Mouse (Mus musculus): ENCODE results near the gene Igsf9b. TPM values are rescaled to one million over a fixed set of nuclear protein-coding genes. Genes with fewer than 3 reads are reported as not detected.

Gene Igsf9b
- polyA plus RNA-seq, 1 experiment from 2014 or later = 22.8 TPM

- no peaks in the 10 kb centered on the region for H3K9me3 ChIP-seq (replicated peaks; ENCODE audit: control insufficient read depth, low read length, poor library complexity, severe bottlenecking)
- H3K4me2 ChIP-seq (ENCODE audit: low read length) = no peak overlapping the region
- H3K9ac ChIP-seq (ENCODE audit: low read depth, low read length) = no peak overlapping the region
- peaks cover 34% of the 10 kb centered on the region for H3K36me3 ChIP-seq (ENCODE audit: control insufficient read depth, insufficient read depth, low read length)
- H3K4me3 ChIP-seq (ENCODE audit: low read depth, low read length) = no peak overlapping the region
- WGBS = 76% methylated on average over 9 of the region's 9 CpGs
- no peaks in the 10 kb centered on the region for H3K4me1 ChIP-seq (ENCODE audit: control insufficient read depth, insufficient read depth, low read length)
- H3K27ac ChIP-seq (ENCODE audit: low read length) = no peak overlapping the region
- H3K27me3 ChIP-seq (ENCODE audit: control insufficient read depth, insufficient read depth, low read depth, low read length) = no peaks in the 10 kb centered on the region
- no peak for ATAC-seq
These were observed 35.9 kb downstream of the Igsf9b start for GRCm38 (mm10) chr9:27334895-27335294.

GRCm38 (mm10) chr9:27336962-27337636 lies 38.1 kb downstream of the Igsf9b start:
- no peaks in the 10 kb centered on the region for H3K9me3 ChIP-seq (replicated peaks; ENCODE audit: control insufficient read depth, low read length, poor library complexity, severe bottlenecking)
- WGBS = 92% methylated on average over 4 of the region's 4 CpGs
- H3K4me1 ChIP-seq (ENCODE audit: control insufficient read depth, insufficient read depth, low read length) = no peaks in the 10 kb centered on the region
- H3K9ac ChIP-seq (ENCODE audit: low read depth, low read length) = no peak overlapping the region
- no peak overlapping the region for H3K4me2 ChIP-seq (ENCODE audit: low read length)
- H3K27me3 ChIP-seq (ENCODE audit: control insufficient read depth, insufficient read depth, low read depth, low read length) = no peaks in the 10 kb centered on the region
- no peak for ATAC-seq
- H3K36me3 ChIP-seq (ENCODE audit: control insufficient read depth, insufficient read depth, low read length) = peaks cover 40% of the 10 kb centered on the region
- no peak overlapping the region for H3K27ac ChIP-seq (ENCODE audit: low read length)
- no peak overlapping the region for H3K4me3 ChIP-seq (ENCODE audit: low read depth, low read length)

- Histone ChIP-seq H3K27ac (ENCODE audit: low read length) (no peak overlapping the region), H3K27me3 (ENCODE audit: control insufficient read depth, insufficient read depth, low read depth, low read length) (no peaks in the 10 kb centered on the region), H3K9me3 (replicated peaks; ENCODE audit: control insufficient read depth, low read length, poor library complexity, severe bottlenecking) (no peaks in the 10 kb centered on the region), H3K4me3 (ENCODE audit: low read depth, low read length) (no peak overlapping the region), H3K36me3 (ENCODE audit: control insufficient read depth, insufficient read depth, low read length) (peaks cover 35% of the 10 kb centered on the region), H3K9ac (ENCODE audit: low read depth, low read length) (no peak overlapping the region), H3K4me2 (ENCODE audit: low read length) (no peak overlapping the region), H3K4me1 (ENCODE audit: control insufficient read depth, insufficient read depth, low read length) (no peaks in the 10 kb centered on the region)
- 96% methylated on average over 1 of the region's 1 CpGs for WGBS
- ATAC-seq = no peak
These were observed 40.2 kb downstream of the Igsf9b start for GRCm38 (mm10) chr9:27339168-27339567.

- Histone ChIP-seq H3K9ac (ENCODE audit: low read depth, low read length) (no peak overlapping the region), H3K36me3 (ENCODE audit: control insufficient read depth, insufficient read depth, low read length) (peaks cover 12% of the 10 kb centered on the region), H3K27ac (ENCODE audit: low read length) (no peak overlapping the region), H3K9me3 (replicated peaks; ENCODE audit: control insufficient read depth, low read length, poor library complexity, severe bottlenecking) (no peaks in the 10 kb centered on the region), H3K4me1 (ENCODE audit: control insufficient read depth, insufficient read depth, low read length) (no peaks in the 10 kb centered on the region), H3K4me2 (ENCODE audit: low read length) (no peak overlapping the region), H3K27me3 (ENCODE audit: control insufficient read depth, insufficient read depth, low read depth, low read length) (no peaks in the 10 kb centered on the region), H3K4me3 (ENCODE audit: low read depth, low read length) (no peak overlapping the region)
- ATAC-seq = peak; percentile 61; the same call in 1 of the 2 replicates
- 27% methylated on average over 11 of the region's 11 CpGs for WGBS
These were observed 47.7 kb downstream of the Igsf9b start for GRCm38 (mm10) chr9:27346541-27347269.

GRCm38 (mm10) chr9:27353082-27353481 lies 54.1 kb downstream of the Igsf9b start:
- no peak overlapping the region for H3K27ac ChIP-seq (ENCODE audit: low read length)
- ATAC-seq = no peak
- WGBS = 86% methylated on average over 7 of the region's 7 CpGs

GRCm38 (mm10) chr9:27357893-27358292 lies 58.9 kb downstream of the Igsf9b start:
- H3K27me3 ChIP-seq (ENCODE audit: control insufficient read depth, insufficient read depth, low read depth, low read length) = no peaks in the 10 kb centered on the region
- H3K4me1 ChIP-seq (ENCODE audit: control insufficient read depth, insufficient read depth, low read length) = no peaks in the 10 kb centered on the region
- no peak for ATAC-seq
- no peaks in the 10 kb centered on the region; the same call in 1 of the 2 replicates for H3K36me3 ChIP-seq (ENCODE audit: control insufficient read depth, insufficient read depth, low read length)
- H3K4me3 ChIP-seq (ENCODE audit: low read depth, low read length) = no peak overlapping the region
- H3K9ac ChIP-seq (ENCODE audit: low read depth, low read length) = no peak overlapping the region
- H3K27ac ChIP-seq (ENCODE audit: low read length) = no peak overlapping the region
- no peak overlapping the region for H3K4me2 ChIP-seq (ENCODE audit: low read length)
- H3K9me3 ChIP-seq (replicated peaks; ENCODE audit: control insufficient read depth, low read length, poor library complexity, severe bottlenecking) = no peaks in the 10 kb centered on the region
- WGBS = 95% methylated on average over 6 of the region's 6 CpGs

More at GRCm38 (mm10) chr9:27353082-27353481, 54.1 kb downstream of the Igsf9b start:
- Histone ChIP-seq H3K4me3 (ENCODE audit: low read depth, low read length) (no peak overlapping the region), H3K4me1 (ENCODE audit: control insufficient read depth, insufficient read depth, low read length) (no peaks in the 10 kb centered on the region), H3K36me3 (ENCODE audit: control insufficient read depth, insufficient read depth, low read length) (peaks cover 3% of the 10 kb centered on the region; the same call in 1 of the 2 replicates), H3K9ac (ENCODE audit: low read depth, low read length) (no peak overlapping the region), H3K27me3 (ENCODE audit: control insufficient read depth, insufficient read depth, low read depth, low read length) (no peaks in the 10 kb centered on the region), H3K4me2 (ENCODE audit: low read length) (no peak overlapping the region), H3K9me3 (replicated peaks; ENCODE audit: control insufficient read depth, low read length, poor library complexity, severe bottlenecking) (no peaks in the 10 kb centered on the region)

GRCm38 (mm10) chr9:27367231-27367630 lies 68.2 kb downstream of the Igsf9b start:
- Histone ChIP-seq H3K27me3 (ENCODE audit: control insufficient read depth, insufficient read depth, low read depth, low read length) (no peaks in the 10 kb centered on the region), H3K9me3 (replicated peaks; ENCODE audit: control insufficient read depth, low read length, poor library complexity, severe bottlenecking) (no peaks in the 10 kb centered on the region), H3K4me2 (ENCODE audit: low read length) (no peak overlapping the region), H3K27ac (ENCODE audit: low read length) (no peak overlapping the region), H3K4me1 (ENCODE audit: control insufficient read depth, insufficient read depth, low read length) (no peaks in the 10 kb centered on the region), H3K9ac (ENCODE audit: low read depth, low read length) (no peak overlapping the region), H3K36me3 (ENCODE audit: control insufficient read depth, insufficient read depth, low read length) (no peaks in the 10 kb centered on the region), H3K4me3 (ENCODE audit: low read depth, low read length) (no peak overlapping the region)
- 56% methylated on average over 2 of the region's 2 CpGs for WGBS
- no peak for ATAC-seq

GRCm38 (mm10) chr9:27369108-27369507 lies 70.1 kb downstream of the Igsf9b start:
- H3K27me3 ChIP-seq (ENCODE audit: control insufficient read depth, insufficient read depth, low read depth, low read length) = no peaks in the 10 kb centered on the region
- H3K36me3 ChIP-seq (ENCODE audit: control insufficient read depth, insufficient read depth, low read length) = no peaks in the 10 kb centered on the region
- no peak overlapping the region for H3K4me2 ChIP-seq (ENCODE audit: low read length)
- H3K27ac ChIP-seq (ENCODE audit: low read length) = no peak overlapping the region
- H3K4me1 ChIP-seq (ENCODE audit: control insufficient read depth, insufficient read depth, low read length) = no peaks in the 10 kb centered on the region
- no peak for ATAC-seq
- no peak overlapping the region for H3K4me3 ChIP-seq (ENCODE audit: low read depth, low read length)
- 75% methylated on average over 2 of the region's 2 CpGs for WGBS
- H3K9me3 ChIP-seq (replicated peaks; ENCODE audit: control insufficient read depth, low read length, poor library complexity, severe bottlenecking) = no peaks in the 10 kb centered on the region
- no peak overlapping the region for H3K9ac ChIP-seq (ENCODE audit: low read depth, low read length)

- Histone ChIP-seq H3K4me1 (ENCODE audit: control insufficient read depth, insufficient read depth, low read length) (no peaks in the 10 kb centered on the region), H3K27ac (ENCODE audit: low read length) (no peak overlapping the region), H3K4me2 (ENCODE audit: low read length) (no peak overlapping the region), H3K27me3 (ENCODE audit: control insufficient read depth, insufficient read depth, low read depth, low read length) (no peaks in the 10 kb centered on the region), H3K9me3 (replicated peaks; ENCODE audit: control insufficient read depth, low read length, poor library complexity, severe bottlenecking) (0 out of 2 replicates have a peak, but pooled peaks cover 2% of the 10 kb centered on the region), H3K9ac (ENCODE audit: low read depth, low read length) (no peak overlapping the region), H3K4me3 (ENCODE audit: low read depth, low read length) (no peak overlapping the region), H3K36me3 (ENCODE audit: control insufficient read depth, insufficient read depth, low read length) (no peaks in the 10 kb centered on the region)
- no peak for ATAC-seq
- WGBS = 82% methylated on average over 1 of the region's 1 CpGs
These were observed 76.7 kb downstream of the Igsf9b start for GRCm38 (mm10) chr9:27375746-27376145.

Data from midbrain, embryonic 16.5 days (tissue).